Mouse (Mus musculus) olfactory bulb, adult 2 months (tissue): ENCODE results near the gene Tars2.

ENCODE experiments used
- CTCF ChIP-seq: fragments of 200-500 bp; IDR thresholded peaks from 2 replicates; pipeline ENCODE4 v1.5.1; 2012; ENCODE audit warnings: low read depth, mild to moderate bottlenecking, low read length, moderate library complexity; ENCODE audit not compliant: insufficient read depth
- POLR2A ChIP-seq: fragments of 200-500 bp; IDR thresholded peaks from 2 replicates; pipeline ENCODE4 v1.6.1; 2012; ENCODE audit warnings: mild to moderate bottlenecking, low read depth, low read length, moderate library complexity; ENCODE audit not compliant: insufficient read depth

GRCm38 (mm10) chr3:95696360-95696759, 63.6 kb downstream of the Tars2 start:
- TF ChIP-seq CTCF = no peak
- TF ChIP-seq POLR2A = no peak
